Mouse (Mus musculus): ENCODE measurements at regions not wholly inside any gene's neighbourhood (a gene's known extent, or its start where the extent isn't known, plus 50 kb on each side); places are given as distances from the start of the nearest gene placed in this dataset.

- 88% methylated on average over 1 of the region's 1 CpGs for WGBS
- Histone ChIP-seq H3K4me1 (peaks cover 30% of the 10 kb centered on the region), H3K9me3 (replicated peaks) (peaks cover 6% of the 10 kb centered on the region; the same call in 1 of the 2 replicates), H3K27me3 (ENCODE audit: low read depth, poor library complexity, severe bottlenecking) (peaks cover 21% of the 10 kb centered on the region; the same call in 1 of the 2 replicates), H3K36me3 (no peaks in the 10 kb centered on the region), H3K27ac (replicated peaks) (0 out of 2 replicates have a peak overlapping the region, but pooled peaks have one; percentile 28), H3K4me3 (no peak overlapping the region)
- DNase-seq (ENCODE audit: low spot score), result no peak
These were observed 121.4 kb downstream of the Rps24 start for GRCm38 (mm10) chr14:24608356-24608755.

GRCm38 (mm10) chr14:24612254-24612995 is 125.5 kb downstream of the Rps24 start:
- no peak for DNase-seq (ENCODE audit: low spot score)

GRCm38 (mm10) chr14:24615776-24616175 is 128.9 kb downstream of the Rps24 start:
- H3K4me3 ChIP-seq, result no peak overlapping the region
- no peaks in the 10 kb centered on the region; the same call in 1 of the 2 replicates for H3K9me3 ChIP-seq (replicated peaks)
- H3K27me3 ChIP-seq (ENCODE audit: low read depth, poor library complexity, severe bottlenecking), result peaks cover 34% of the 10 kb centered on the region; the same call in 1 of the 2 replicates
- WGBS, result 86% methylated on average over 3 of the region's 3 CpGs
- no peak for DNase-seq (ENCODE audit: low spot score)
- H3K27ac ChIP-seq (replicated peaks), result peak overlapping the region; percentile 95
- H3K4me1 ChIP-seq, result peaks cover 63% of the 10 kb centered on the region
- no peaks in the 10 kb centered on the region for H3K36me3 ChIP-seq

More at GRCm38 (mm10) chr14:24612254-24612995, 125.5 kb downstream of the Rps24 start:
- Histone ChIP-seq H3K27ac (replicated peaks) (peak overlapping the region; percentile 53), H3K4me3 (no peak overlapping the region), H3K4me1 (peaks cover 39% of the 10 kb centered on the region), H3K9me3 (replicated peaks) (peaks cover 6% of the 10 kb centered on the region; the same call in 1 of the 2 replicates), H3K36me3 (no peaks in the 10 kb centered on the region), H3K27me3 (ENCODE audit: low read depth, poor library complexity, severe bottlenecking) (peaks cover 37% of the 10 kb centered on the region; the same call in 1 of the 2 replicates)
- WGBS, result 85% methylated on average over 4 of the region's 4 CpGs

- peak; percentile 28 for DNase-seq (ENCODE audit: low spot score)
- Histone ChIP-seq H3K27ac (replicated peaks) (peak overlapping the region; percentile 95), H3K27me3 (ENCODE audit: low read depth, poor library complexity, severe bottlenecking) (peaks cover 33% of the 10 kb centered on the region; the same call in 1 of the 2 replicates), H3K4me3 (peak overlapping the region; percentile 37), H3K9me3 (replicated peaks) (no peaks in the 10 kb centered on the region), H3K4me1 (peaks cover 63% of the 10 kb centered on the region), H3K36me3 (no peaks in the 10 kb centered on the region)
- 38% methylated on average over 10 of the region's 10 CpGs for WGBS
These were observed 129.6 kb downstream of the Rps24 start for GRCm38 (mm10) chr14:24616306-24617125.

GRCm38 (mm10) chr14:24617126-24617375 is 130.1 kb downstream of the Rps24 start:
- Histone ChIP-seq H3K36me3 (no peaks in the 10 kb centered on the region), H3K4me3 (peak overlapping the region; percentile 37), H3K27ac (replicated peaks) (peak overlapping the region; percentile 95), H3K4me1 (peaks cover 63% of the 10 kb centered on the region), H3K27me3 (ENCODE audit: low read depth, poor library complexity, severe bottlenecking) (peaks cover 32% of the 10 kb centered on the region; the same call in 1 of the 2 replicates), H3K9me3 (replicated peaks) (no peaks in the 10 kb centered on the region)
- DNase-seq (ENCODE audit: low spot score), result no peak
- WGBS, result 12% methylated on average over 3 of the region's 3 CpGs

- WGBS, result 23% methylated on average over 10 of the region's 10 CpGs
- H3K4me3 ChIP-seq, result peak overlapping the region; percentile 37
- peak overlapping the region; percentile 95 for H3K27ac ChIP-seq (replicated peaks)
- H3K4me1 ChIP-seq, result peaks cover 62% of the 10 kb centered on the region
- no peaks in the 10 kb centered on the region for H3K36me3 ChIP-seq
- H3K27me3 ChIP-seq (ENCODE audit: low read depth, poor library complexity, severe bottlenecking), result peaks cover 28% of the 10 kb centered on the region; the same call in 1 of the 2 replicates
- DNase-seq (ENCODE audit: low spot score), result peak; percentile 87
- no peaks in the 10 kb centered on the region for H3K9me3 ChIP-seq (replicated peaks)
These were observed 130.5 kb downstream of the Rps24 start for GRCm38 (mm10) chr14:24617393-24617861.

- Histone ChIP-seq H3K36me3 (no peaks in the 10 kb centered on the region), H3K27me3 (ENCODE audit: low read depth, poor library complexity, severe bottlenecking) (peaks cover 23% of the 10 kb centered on the region; the same call in 1 of the 2 replicates), H3K9me3 (replicated peaks) (no peaks in the 10 kb centered on the region), H3K4me1 (peaks cover 62% of the 10 kb centered on the region), H3K27ac (replicated peaks) (peak overlapping the region; percentile 95), H3K4me3 (peak overlapping the region; percentile 37)
- 17% methylated on average over 16 of the region's 16 CpGs for WGBS
- DNase-seq (ENCODE audit: low spot score), result peak; percentile 70
These were observed 131.5 kb downstream of the Rps24 start for GRCm38 (mm10) chr14:24618226-24619038.

- Histone ChIP-seq H3K9me3 (replicated peaks) (peaks cover 2% of the 10 kb centered on the region; the same call in 1 of the 2 replicates), H3K36me3 (no peaks in the 10 kb centered on the region), H3K4me3 (no peak overlapping the region), H3K27ac (replicated peaks) (no peak overlapping the region), H3K4me1 (peaks cover 5% of the 10 kb centered on the region; the same call in 1 of the 2 replicates), H3K27me3 (ENCODE audit: low read depth, poor library complexity, severe bottlenecking) (no peaks in the 10 kb centered on the region)
- DNase-seq (ENCODE audit: low spot score), result no peak
- 77% methylated on average over 1 of the region's 1 CpGs for WGBS
These were observed 145.1 kb downstream of the Rps24 start for GRCm38 (mm10) chr14:24631994-24632393.

- Histone ChIP-seq H3K36me3 (no peaks in the 10 kb centered on the region), H3K4me3 (no peak overlapping the region), H3K27ac (replicated peaks) (0 out of 2 replicates have a peak overlapping the region, but pooled peaks have one; percentile 42), H3K4me1 (peaks cover 32% of the 10 kb centered on the region), H3K9me3 (replicated peaks) (no peaks in the 10 kb centered on the region; the same call in 1 of the 2 replicates), H3K27me3 (ENCODE audit: low read depth, poor library complexity, severe bottlenecking) (no peaks in the 10 kb centered on the region)
- DNase-seq (ENCODE audit: low spot score), result no peak
- WGBS, result 66% methylated on average over 5 of the region's 5 CpGs
These were observed 154.9 kb downstream of the Rps24 start for GRCm38 (mm10) chr14:24641853-24642252.

GRCm38 (mm10) chr14:24644117-24644808 is 157.3 kb downstream of the Rps24 start:
- Histone ChIP-seq H3K4me3 (no peak overlapping the region), H3K9me3 (replicated peaks) (no peaks in the 10 kb centered on the region; the same call in 1 of the 2 replicates), H3K4me1 (peaks cover 35% of the 10 kb centered on the region), H3K27ac (replicated peaks) (peak overlapping the region; percentile 67), H3K36me3 (no peaks in the 10 kb centered on the region), H3K27me3 (ENCODE audit: low read depth, poor library complexity, severe bottlenecking) (no peaks in the 10 kb centered on the region)
- no peak for DNase-seq (ENCODE audit: low spot score)
- 24% methylated on average over 6 of the region's 6 CpGs for WGBS

GRCm38 (mm10) chr14:24646239-24646848 is 159.4 kb downstream of the Rps24 start:
- H3K4me3 ChIP-seq, result no peak overlapping the region
- no peaks in the 10 kb centered on the region; the same call in 1 of the 2 replicates for H3K9me3 ChIP-seq (replicated peaks)
- WGBS, result 88% methylated on average over 6 of the region's 6 CpGs
- DNase-seq (ENCODE audit: low spot score), result no peak
- no peaks in the 10 kb centered on the region for H3K27me3 ChIP-seq (ENCODE audit: low read depth, poor library complexity, severe bottlenecking)
- no peaks in the 10 kb centered on the region for H3K36me3 ChIP-seq
- H3K27ac ChIP-seq (replicated peaks), result peak overlapping the region; percentile 71
- peaks cover 43% of the 10 kb centered on the region for H3K4me1 ChIP-seq

All from midbrain, embryonic 10.5 days (tissue).